Mouse (Mus musculus) activated CD4-positive, CD25-positive, alpha-beta regulatory T cell (primary cell): ENCODE results near the gene Pxdc1. TPM values are rescaled to one million over a fixed set of nuclear protein-coding genes. Genes with fewer than 3 reads are reported as not detected.

ENCODE experiments used
- polyA plus RNA-seq, 2 experiments: library from polyadenylated mRNA; unstranded; fragments of 100-300 nt; shearing (Covaris generic); gene quantifications; one replicate each; pipeline ENCODE4 v1.2.1; 2017

The Pxdc1 gene
- polyA plus RNA-seq = 1 to 10 TPM in 1 of 2 experiments, under 1 TPM in 1; 0.92 to 2.2 TPM

GRCm38 (mm10) chr13:34653391-34653790 is at the start of gene Pxdc1:
TSS of gene Pxdc1 (minus strand) at chr13:34653486.

Other genes with a start within 250 kb of the Pxdc1 start
- under 1 TPM in 1 of 2 experiments, not detected in 1; 0.23 TPM for gene Fam50b, start 81.4 kb upstream of the Pxdc1 start, polyA plus RNA-seq
- gene Prpf4b, start 221.8 kb upstream of the Pxdc1 start, polyA plus RNA-seq = 10 to 100 TPM; 80.6 to 88.2 TPM